Mouse (Mus musculus) liver, adult 2 months (tissue): ENCODE results near the gene Tmc8. TPM values are rescaled to one million over a fixed set of nuclear protein-coding genes. Genes with fewer than 3 reads are reported as not detected.

ENCODE experiments used
- DNase-seq: peaks from one replicate; pipeline ENCODE4 v3.0.0-alpha.2; 2011; ENCODE audit warnings: low read depth, low spot score; ENCODE audit errors: extremely low read depth
- H3K27ac ChIP-seq: fragments of 200-500 bp; replicated peaks from 2 replicates; pipeline ENCODE4 v1.5.1; 2012; ENCODE audit warnings: low read depth, mild to moderate bottlenecking, control low read depth, inconsistent platforms, low read length; ENCODE audit not compliant: insufficient read depth
- H3K27me3 ChIP-seq: fragments of 200-500 bp; 2 replicates; pipeline ENCODE4 v1.6.1; 2012; ENCODE audit warnings: mild to moderate bottlenecking, moderate library complexity, low read length, inconsistent platforms; ENCODE audit not compliant: control insufficient read depth, insufficient read depth
- H3K36me3 ChIP-seq: fragments of 200-500 bp; 2 replicates; pipeline ENCODE4 v1.6.1; 2012; ENCODE audit warnings: low read length, inconsistent platforms; ENCODE audit not compliant: control insufficient read depth, insufficient read depth
- H3K4me1 ChIP-seq: fragments of 200-500 bp; 2 replicates; pipeline ENCODE4 v1.6.1; 2011; ENCODE audit warnings: low read length; ENCODE audit not compliant: control insufficient read depth, insufficient read depth
- H3K4me3 ChIP-seq: fragments of 200-500 bp; 2 replicates; pipeline ENCODE4 v1.5.1; 2011; ENCODE audit warnings: low read depth, mild to moderate bottlenecking, control low read depth, low read length, moderate library complexity; ENCODE audit not compliant: insufficient read depth
- H3K79me2 ChIP-seq: fragments of 200-500 bp; 2 replicates; pipeline ENCODE4 v1.6.1; 2012; ENCODE audit warnings: inconsistent platforms, mild to moderate bottlenecking, low read length, moderate library complexity; ENCODE audit not compliant: control insufficient read depth, insufficient read depth
- H3K9ac ChIP-seq: fragments of 200-500 bp; 2 replicates; pipeline ENCODE4 v1.6.1; 2012; ENCODE audit warnings: low read depth, mild to moderate bottlenecking, control low read depth, inconsistent platforms, low read length
- CTCF ChIP-seq: fragments of 200-500 bp; IDR thresholded peaks from 2 replicates; pipeline ENCODE4 v1.5.1; 2011; ENCODE audit warnings: low read depth, low read length, control low read depth
- POLR2A ChIP-seq: fragments of 200-500 bp; IDR thresholded peaks from 2 replicates; pipeline ENCODE4 v1.6.1; 2011; ENCODE audit warnings: low read length, control low read depth; ENCODE audit not compliant: insufficient read depth; ENCODE audit errors: extremely low read depth
- WGBS: fragments of 180-500 bp; shearing (Covaris S2); methylation state at CpG from one replicate; pipeline ENCODE4 v1.1.7; 2018; 5-methylcytosine and 5-hydroxymethylcytosine counted together
- polyA plus RNA-seq: library from polyadenylated mRNA; depleted of rRNA; stranded (reverse); fragments of >200 nt; gene quantifications from 2 replicates; pipeline ENCODE4 v1.2.3, GENCODE M21; 2012
- total RNA-seq: library from RNA; depleted of rRNA; stranded (reverse); fragments of >200 nt; gene quantifications from 2 replicates; pipeline ENCODE4 v1.2.3, GENCODE M21; 2014

Gene Tmc8
- total and polyA plus RNA-seq, 2 experiments: 0.55 to 3.1 TPM

- Histone ChIP-seq H3K4me1 (no peaks in the 10 kb centered on the region), H3K27ac (no peak overlapping the region), H3K36me3 (peaks cover 57% of the 10 kb centered on the region), H3K9ac (no peak overlapping the region), H3K79me2 (no peaks in the 10 kb centered on the region), H3K4me3 (no peak overlapping the region), H3K27me3 (no peaks in the 10 kb centered on the region)
- TF ChIP-seq CTCF (no peak), POLR2A (no peak)
- DNase-seq: no peak
- 89% methylated on average over 4 of the region's 4 CpGs for WGBS
Observed at GRCm38 (mm10) chr11:117743454-117744030, 38.3 kb upstream of the Tmc8 start.

DNA sequence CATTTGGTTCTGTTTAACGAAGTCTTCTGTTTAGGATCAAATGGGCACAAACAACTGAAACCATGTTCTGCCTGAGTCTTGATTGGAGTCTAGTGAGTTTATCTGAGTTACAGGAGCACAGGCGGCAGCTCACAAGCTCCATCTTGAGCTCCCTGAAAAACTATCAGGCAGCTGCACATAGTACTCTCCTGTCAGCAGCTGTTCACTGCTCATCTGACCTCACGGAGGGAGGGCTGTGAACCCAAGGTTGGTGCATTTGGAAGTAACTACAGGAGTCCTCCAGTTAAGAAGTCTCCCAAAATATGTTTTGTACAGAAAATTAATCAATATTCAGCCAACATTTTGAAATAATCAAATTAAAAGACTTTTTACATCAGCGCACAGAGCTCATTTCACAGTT lies 33.2 kb upstream of the Tmc8 start:
- H3K4me1 ChIP-seq: no peaks in the 10 kb centered on the region
- H3K4me3 ChIP-seq: no peak overlapping the region
- no peak for DNase-seq
- no peaks in the 10 kb centered on the region for H3K79me2 ChIP-seq
- H3K9ac ChIP-seq: no peak overlapping the region
- peaks cover 55% of the 10 kb centered on the region for H3K36me3 ChIP-seq
- no peaks in the 10 kb centered on the region for H3K27me3 ChIP-seq
- no peak overlapping the region for H3K27ac ChIP-seq
- TF ChIP-seq POLR2A (no peak), CTCF (no peak)
- WGBS: 93% methylated on average over 4 of the region's 4 CpGs

- Histone ChIP-seq H3K36me3 (peaks cover 61% of the 10 kb centered on the region), H3K4me1 (no peaks in the 10 kb centered on the region), H3K27ac (no peak overlapping the region), H3K27me3 (no peaks in the 10 kb centered on the region), H3K9ac (no peak overlapping the region), H3K79me2 (no peaks in the 10 kb centered on the region), H3K4me3 (no peak overlapping the region)
- no peak for TF ChIP-seq CTCF
- TF ChIP-seq POLR2A: no peak
- WGBS: 90% methylated on average over 9 of the region's 10 CpGs
- no peak for DNase-seq
Observed at GRCm38 (mm10) chr11:117749414-117749813, 32.5 kb upstream of the Tmc8 start.

DNA sequence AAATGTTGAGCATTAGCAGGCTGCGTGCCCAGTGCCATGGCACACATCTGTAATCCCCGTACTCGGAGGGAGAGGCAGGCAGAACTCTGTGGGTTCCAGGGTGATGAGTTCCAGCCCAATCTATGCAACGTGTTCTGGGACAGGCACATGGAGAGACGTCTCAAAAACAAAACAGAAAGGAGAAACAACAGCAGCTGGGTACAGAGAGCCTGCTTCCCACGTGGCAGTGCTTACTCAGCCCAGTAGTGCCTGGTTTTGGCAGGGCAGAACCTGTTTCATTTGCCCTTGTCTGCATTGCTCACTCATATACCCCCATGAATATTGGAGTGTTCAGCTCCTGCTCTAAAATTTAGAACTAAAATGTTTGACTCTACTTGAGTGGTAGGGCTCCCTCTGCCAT lies 30.3 kb upstream of the Tmc8 start:
- no peak overlapping the region for H3K4me3 ChIP-seq
- no peaks in the 10 kb centered on the region for H3K4me1 ChIP-seq
- no peak for DNase-seq
- no peaks in the 10 kb centered on the region for H3K27me3 ChIP-seq
- no peak overlapping the region for H3K9ac ChIP-seq
- no peak overlapping the region for H3K27ac ChIP-seq
- 90% methylated on average over 6 of the region's 6 CpGs for WGBS
- TF ChIP-seq CTCF (no peak), POLR2A (no peak)
- no peaks in the 10 kb centered on the region for H3K79me2 ChIP-seq
- H3K36me3 ChIP-seq: peaks cover 52% of the 10 kb centered on the region

- no peak overlapping the region for H3K4me3 ChIP-seq
- 91% methylated on average over 7 of the region's 7 CpGs for WGBS
- no peaks in the 10 kb centered on the region for H3K27me3 ChIP-seq
- H3K9ac ChIP-seq: no peak overlapping the region
- no peak for DNase-seq
- H3K36me3 ChIP-seq: peaks cover 35% of the 10 kb centered on the region
- TF ChIP-seq POLR2A (no peak), CTCF (no peak)
- H3K79me2 ChIP-seq: no peaks in the 10 kb centered on the region
- H3K27ac ChIP-seq: no peak overlapping the region
- H3K4me1 ChIP-seq: no peaks in the 10 kb centered on the region
Observed at GRCm38 (mm10) chr11:117755891-117756290, 26.0 kb upstream of the Tmc8 start.

DNA sequence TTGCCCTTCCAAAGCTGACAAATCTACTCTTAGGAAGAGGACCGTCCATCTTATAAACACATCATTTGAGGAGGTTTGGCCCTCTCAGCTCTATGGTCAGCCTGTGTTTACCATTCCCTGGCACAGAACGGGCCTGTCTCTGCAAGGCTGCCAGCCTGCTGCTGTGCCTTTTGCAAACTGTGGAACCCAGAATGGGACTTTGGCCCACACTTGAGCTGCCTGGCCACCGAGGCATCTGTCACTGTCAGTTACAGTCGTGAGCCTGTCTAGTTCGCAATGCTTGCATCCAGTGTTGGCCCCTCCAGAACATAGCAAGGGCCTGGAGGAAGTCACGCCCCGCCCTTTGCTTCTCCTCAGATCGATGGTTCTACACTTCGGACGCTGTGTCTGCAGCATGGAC lies 22.6 kb upstream of the Tmc8 start:
- H3K4me1 ChIP-seq: no peaks in the 10 kb centered on the region
- TF ChIP-seq POLR2A (no peak), CTCF (no peak)

More for the DNA sequence above, 22.6 kb upstream of the Tmc8 start:
- DNase-seq: no peak
- no peaks in the 10 kb centered on the region for H3K27me3 ChIP-seq
- no peaks in the 10 kb centered on the region for H3K79me2 ChIP-seq
- H3K9ac ChIP-seq: no peak overlapping the region
- 85% methylated on average over 10 of the region's 10 CpGs for WGBS
- peaks cover 23% of the 10 kb centered on the region for H3K36me3 ChIP-seq
- H3K27ac ChIP-seq: no peak overlapping the region
- no peak overlapping the region for H3K4me3 ChIP-seq
